Mouse (Mus musculus): ENCODE results near the gene Itgb1bp1. TPM values are rescaled to one million over a fixed set of nuclear protein-coding genes. Genes with fewer than 3 reads are reported as not detected.

The Itgb1bp1 gene
- polyA plus RNA-seq, 1 experiment: 135 TPM

DNA sequence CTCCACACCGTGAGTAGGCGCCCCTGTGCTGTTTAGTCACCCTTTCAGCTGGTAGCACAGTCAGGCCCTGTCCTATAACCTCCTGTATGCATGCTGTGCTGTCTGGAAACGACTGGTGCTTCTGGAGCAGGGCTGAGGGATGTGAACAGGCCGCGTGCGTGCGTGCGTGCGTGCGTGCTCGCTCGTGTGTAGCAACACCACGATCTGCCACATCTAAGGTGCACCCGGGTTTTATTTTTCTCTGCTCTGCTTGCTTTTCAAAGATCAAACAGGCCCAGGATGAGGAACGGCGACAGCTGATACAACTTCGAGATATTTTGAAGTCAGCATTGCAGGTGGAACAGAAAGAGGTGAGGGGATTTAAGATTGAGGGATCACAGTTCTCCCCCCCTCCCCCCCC, 73.2 kb downstream of the Itgb1bp1 start:
- TF ChIP-seq POLR2A (IDR thresholded peaks at IDR 0.05; ENCODE audit: control insufficient read depth, low read depth, low read length): no peak
- TF ChIP-seq CTCF (IDR thresholded peaks at IDR 0.05; ENCODE audit: control insufficient read depth, insufficient read depth, insufficient replicate concordance, low read depth, low read length): no peak
- H3K27ac ChIP-seq (ENCODE audit: control insufficient read depth, insufficient read depth, low read depth, low read length): no peak overlapping the region
- H3K4me1 ChIP-seq (ENCODE audit: control insufficient read depth, insufficient read depth, low read length): no peaks in the 10 kb centered on the region
- no peaks in the 10 kb centered on the region for H3K27me3 ChIP-seq (ENCODE audit: control insufficient read depth, insufficient read depth, low read length)
- no peaks in the 10 kb centered on the region for H3K36me3 ChIP-seq (ENCODE audit: control insufficient read depth, insufficient read depth, low read length)
- H3K4me3 ChIP-seq (ENCODE audit: control insufficient read depth, low read depth, low read length): no peak overlapping the region

DNA sequence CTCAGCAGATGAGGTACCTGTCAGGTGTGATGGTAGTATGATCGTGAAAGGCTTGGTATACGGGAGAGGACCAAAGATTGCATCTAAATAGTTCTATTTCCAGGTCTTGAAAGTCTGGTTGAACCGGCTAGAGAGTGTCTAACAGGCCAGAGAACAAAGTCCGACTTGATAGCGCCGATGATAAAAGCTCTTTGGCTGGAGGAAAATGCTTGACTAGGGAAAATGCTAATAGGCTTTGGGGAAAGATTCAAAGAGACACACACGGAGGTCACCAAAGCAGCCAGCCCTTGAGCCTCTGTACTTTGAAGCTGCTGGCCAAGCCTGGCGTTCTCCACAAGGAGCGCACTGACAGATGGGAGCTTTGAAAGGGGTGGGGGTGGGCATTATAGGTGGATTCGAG, 76.8 kb downstream of the Itgb1bp1 start:
- Histone ChIP-seq H3K27ac (ENCODE audit: control insufficient read depth, insufficient read depth, low read depth, low read length) (no peak overlapping the region), H3K36me3 (ENCODE audit: control insufficient read depth, insufficient read depth, low read length) (no peaks in the 10 kb centered on the region), H3K4me3 (ENCODE audit: control insufficient read depth, low read depth, low read length) (no peak overlapping the region), H3K4me1 (ENCODE audit: control insufficient read depth, insufficient read depth, low read length) (no peaks in the 10 kb centered on the region), H3K27me3 (ENCODE audit: control insufficient read depth, insufficient read depth, low read length) (no peaks in the 10 kb centered on the region)
- no peak for TF ChIP-seq POLR2A (IDR thresholded peaks at IDR 0.05; ENCODE audit: control insufficient read depth, low read depth, low read length)
- no peak for TF ChIP-seq CTCF (IDR thresholded peaks at IDR 0.05; ENCODE audit: control insufficient read depth, insufficient read depth, insufficient replicate concordance, low read depth, low read length)

DNA sequence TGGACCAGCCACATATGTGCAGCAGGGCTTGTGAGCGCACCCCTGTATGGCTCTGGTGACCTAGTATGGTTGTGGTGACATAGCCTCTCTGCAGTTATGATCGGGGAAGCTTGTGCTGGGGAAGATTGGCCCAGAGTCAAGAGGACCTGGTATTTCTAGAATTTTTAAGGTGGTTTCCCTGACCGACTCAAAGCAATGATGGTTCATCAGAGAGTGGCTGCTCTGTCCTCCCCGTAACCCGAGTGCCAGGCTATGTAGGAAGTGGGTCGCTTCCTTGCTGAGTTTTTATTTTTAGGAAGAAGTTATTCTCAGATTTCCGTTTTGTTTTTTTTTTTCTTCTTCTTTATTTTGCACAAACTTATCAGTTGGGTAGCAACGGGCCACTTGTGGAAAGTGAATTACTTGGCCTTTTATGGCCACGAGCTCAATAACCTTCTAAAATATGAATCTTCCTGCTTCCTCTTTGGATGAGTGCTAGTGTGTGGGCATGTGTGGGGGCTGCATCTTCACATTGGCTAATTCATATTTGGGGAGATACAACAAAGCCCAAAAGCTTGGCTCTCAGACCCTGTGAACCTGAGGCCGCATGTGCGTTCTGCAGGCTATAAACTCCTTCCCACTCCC, 77.8 kb downstream of the Itgb1bp1 start:
- Histone ChIP-seq H3K4me3 (ENCODE audit: control insufficient read depth, low read depth, low read length) (no peak overlapping the region), H3K4me1 (ENCODE audit: control insufficient read depth, insufficient read depth, low read length) (no peaks in the 10 kb centered on the region), H3K36me3 (ENCODE audit: control insufficient read depth, insufficient read depth, low read length) (no peaks in the 10 kb centered on the region), H3K27ac (ENCODE audit: control insufficient read depth, insufficient read depth, low read depth, low read length) (no peak overlapping the region), H3K27me3 (ENCODE audit: control insufficient read depth, insufficient read depth, low read length) (no peaks in the 10 kb centered on the region)
- TF ChIP-seq POLR2A (IDR thresholded peaks at IDR 0.05; ENCODE audit: control insufficient read depth, low read depth, low read length) (no peak), CTCF (IDR thresholded peaks at IDR 0.05; ENCODE audit: control insufficient read depth, insufficient read depth, insufficient replicate concordance, low read depth, low read length) (no peak)

DNA sequence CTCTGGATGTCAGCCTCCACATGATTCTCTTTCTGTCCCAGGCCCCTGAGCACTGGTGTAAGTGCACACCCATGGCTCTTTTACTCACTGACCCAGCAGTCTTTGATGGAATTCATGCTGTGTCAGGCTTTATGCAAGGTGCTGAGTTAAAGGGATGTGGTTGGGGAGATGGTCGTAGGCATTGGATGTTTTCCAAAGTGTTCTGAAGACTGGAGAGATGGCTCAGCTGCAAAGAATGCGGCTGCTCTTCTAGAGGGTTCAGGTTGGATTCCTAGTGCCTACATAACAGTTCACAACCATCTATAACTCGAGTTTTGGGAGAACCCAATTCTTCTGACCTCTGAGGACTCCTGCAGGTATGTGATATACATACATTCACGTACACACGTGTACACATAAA, 78.7 kb downstream of the Itgb1bp1 start:
- H3K36me3 ChIP-seq (ENCODE audit: control insufficient read depth, insufficient read depth, low read length): no peaks in the 10 kb centered on the region
- H3K4me1 ChIP-seq (ENCODE audit: control insufficient read depth, insufficient read depth, low read length): no peaks in the 10 kb centered on the region
- TF ChIP-seq POLR2A (IDR thresholded peaks at IDR 0.05; ENCODE audit: control insufficient read depth, low read depth, low read length) (no peak), CTCF (IDR thresholded peaks at IDR 0.05; ENCODE audit: control insufficient read depth, insufficient read depth, insufficient replicate concordance, low read depth, low read length) (no peak)
- H3K27ac ChIP-seq (ENCODE audit: control insufficient read depth, insufficient read depth, low read depth, low read length): no peak overlapping the region
- H3K27me3 ChIP-seq (ENCODE audit: control insufficient read depth, insufficient read depth, low read length): no peaks in the 10 kb centered on the region
- H3K4me3 ChIP-seq (ENCODE audit: control insufficient read depth, low read depth, low read length): no peak overlapping the region

DNA sequence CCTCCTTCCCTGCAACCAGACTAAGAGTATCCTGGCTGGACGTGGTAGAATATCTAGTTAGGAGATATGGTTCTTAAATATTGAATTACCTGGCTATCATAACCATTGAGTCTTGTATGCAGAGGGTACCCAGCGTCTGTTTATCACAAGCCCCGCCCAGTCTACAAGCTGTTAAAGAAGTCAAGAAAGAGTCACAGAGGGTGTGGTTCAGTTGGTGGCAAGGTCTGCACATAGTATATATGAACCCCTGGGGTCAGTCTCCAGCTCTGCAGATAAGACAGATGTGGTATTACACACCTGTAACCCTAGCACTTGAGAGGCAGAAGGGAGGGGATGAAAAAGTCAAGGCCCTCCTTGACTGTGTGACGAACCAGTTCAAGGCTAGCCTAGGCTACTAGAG, 80.3 kb downstream of the Itgb1bp1 start:
- Histone ChIP-seq H3K36me3 (ENCODE audit: control insufficient read depth, insufficient read depth, low read length) (no peaks in the 10 kb centered on the region), H3K27ac (ENCODE audit: control insufficient read depth, insufficient read depth, low read depth, low read length) (no peak overlapping the region), H3K4me1 (ENCODE audit: control insufficient read depth, insufficient read depth, low read length) (no peaks in the 10 kb centered on the region), H3K4me3 (ENCODE audit: control insufficient read depth, low read depth, low read length) (no peak overlapping the region), H3K27me3 (ENCODE audit: control insufficient read depth, insufficient read depth, low read length) (no peaks in the 10 kb centered on the region)
- no peak for TF ChIP-seq CTCF (IDR thresholded peaks at IDR 0.05; ENCODE audit: control insufficient read depth, insufficient read depth, insufficient replicate concordance, low read depth, low read length)
- no peak for TF ChIP-seq POLR2A (IDR thresholded peaks at IDR 0.05; ENCODE audit: control insufficient read depth, low read depth, low read length)

DNA sequence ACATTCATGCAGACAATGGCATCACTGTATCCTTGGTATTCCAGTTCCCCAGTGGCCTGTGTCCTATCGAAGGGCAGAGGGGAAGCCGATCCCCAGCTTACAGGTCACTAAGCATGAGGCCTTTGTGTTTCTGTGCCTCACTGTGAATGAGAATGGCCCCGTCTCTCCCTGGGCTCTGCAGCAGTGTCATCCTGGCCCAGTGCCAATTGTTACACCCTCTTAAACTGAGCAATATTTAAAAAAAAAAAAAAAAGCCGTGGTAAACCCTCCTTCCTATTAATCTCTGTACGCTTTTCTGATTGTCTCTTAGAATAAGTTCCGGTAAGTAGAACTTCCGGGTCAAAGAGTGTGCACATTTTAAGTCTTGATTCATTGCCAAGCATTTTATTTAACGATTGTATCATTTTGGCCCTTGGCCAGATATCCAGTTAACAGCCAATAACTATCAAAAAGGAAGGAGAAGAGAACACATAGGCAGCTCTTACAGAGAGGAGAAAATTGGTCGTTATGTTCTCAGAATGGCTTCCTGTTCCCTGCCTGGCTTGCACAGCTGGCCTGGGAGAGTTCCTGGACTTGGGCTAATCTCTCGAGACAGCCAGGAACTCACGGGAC, 81.3 kb downstream of the Itgb1bp1 start:
- no peak overlapping the region for H3K4me3 ChIP-seq (ENCODE audit: control insufficient read depth, low read depth, low read length)
- TF ChIP-seq POLR2A (IDR thresholded peaks at IDR 0.05; ENCODE audit: control insufficient read depth, low read depth, low read length) (no peak), CTCF (IDR thresholded peaks at IDR 0.05; ENCODE audit: control insufficient read depth, insufficient read depth, insufficient replicate concordance, low read depth, low read length) (no peak)
- no peaks in the 10 kb centered on the region for H3K36me3 ChIP-seq (ENCODE audit: control insufficient read depth, insufficient read depth, low read length)
- no peaks in the 10 kb centered on the region for H3K27me3 ChIP-seq (ENCODE audit: control insufficient read depth, insufficient read depth, low read length)
- no peak overlapping the region for H3K27ac ChIP-seq (ENCODE audit: control insufficient read depth, insufficient read depth, low read depth, low read length)
- H3K4me1 ChIP-seq (ENCODE audit: control insufficient read depth, insufficient read depth, low read length): no peaks in the 10 kb centered on the region

DNA sequence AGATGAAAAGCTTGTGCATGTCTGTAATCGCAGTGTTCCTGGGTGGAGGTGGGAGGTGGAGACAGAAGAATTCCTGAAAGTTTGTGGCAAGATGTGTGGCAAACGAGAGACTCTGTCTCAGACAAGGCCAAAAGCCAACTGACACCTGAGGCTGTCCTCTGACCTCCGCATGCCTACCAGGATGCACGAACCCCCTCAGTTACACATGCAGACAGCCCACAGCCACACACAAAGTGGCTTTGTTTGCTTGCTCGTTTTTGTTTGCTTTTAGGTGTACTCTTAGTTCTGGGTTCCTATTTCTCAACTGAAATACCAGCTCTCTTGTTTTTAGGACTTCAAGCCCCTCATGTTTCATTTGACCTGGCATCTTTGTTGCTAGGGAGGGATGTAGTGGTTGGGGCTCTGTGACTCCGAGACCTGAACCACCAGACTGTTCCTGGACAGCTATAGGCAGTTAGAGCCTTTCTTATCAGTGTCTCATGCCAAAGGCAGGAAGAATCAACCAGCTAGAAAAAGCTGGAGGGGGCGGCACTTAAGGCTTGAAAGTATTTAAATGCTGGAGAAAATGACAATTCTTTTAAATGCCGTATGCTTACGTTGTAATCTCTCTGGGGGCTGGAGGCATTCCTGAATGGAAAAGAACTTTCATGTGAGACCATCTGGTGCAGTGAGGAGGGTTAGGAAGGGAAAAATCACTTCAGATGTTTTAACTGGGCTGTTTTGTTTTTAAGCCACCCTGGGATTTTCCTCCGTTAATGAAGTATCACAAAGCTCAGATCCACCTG, 84.4 kb downstream of the Itgb1bp1 start:
- TF ChIP-seq CTCF (IDR thresholded peaks at IDR 0.05; ENCODE audit: control insufficient read depth, insufficient read depth, insufficient replicate concordance, low read depth, low read length) (no peak), POLR2A (IDR thresholded peaks at IDR 0.05; ENCODE audit: control insufficient read depth, low read depth, low read length) (no peak)
- Histone ChIP-seq H3K4me3 (ENCODE audit: control insufficient read depth, low read depth, low read length) (no peak overlapping the region), H3K36me3 (ENCODE audit: control insufficient read depth, insufficient read depth, low read length) (no peaks in the 10 kb centered on the region), H3K4me1 (ENCODE audit: control insufficient read depth, insufficient read depth, low read length) (no peaks in the 10 kb centered on the region), H3K27ac (ENCODE audit: control insufficient read depth, insufficient read depth, low read depth, low read length) (no peak overlapping the region), H3K27me3 (ENCODE audit: control insufficient read depth, insufficient read depth, low read length) (no peaks in the 10 kb centered on the region)
